8 mouse cellular contexts compared by ENCODE assay signal in genomic region chr5:124729662-124730206, GRCm38 (mm10). TPM values are rescaled to one million over a fixed set of nuclear protein-coding genes. Genes with fewer than 3 reads are reported as not detected.
DNase-seq lines count a peak whose midpoint lies in the region; ATAC-seq and TF ChIP-seq lines count a peak whose summit lies in the region.

No protein-coding gene starts in this region.

- no peak overlapping the region for H3K27ac ChIP-seq in heart, embryonic 10.5 days
- H3K27ac ChIP-seq in kidney, adult 2 months (ENCODE audit: insufficient read depth, low read depth, low read length): no peak overlapping the region
- no peak overlapping the region for H3K27ac ChIP-seq in midbrain, embryonic 12.5 days (replicated peaks)

- H3K36me3 ChIP-seq in heart, embryonic 10.5 days: no peaks in the 10 kb centered on the region
- no peaks in the 10 kb centered on the region for H3K36me3 ChIP-seq in kidney, adult 2 months (ENCODE audit: control insufficient read depth, insufficient read depth, low read length)
- no peaks in the 10 kb centered on the region for H3K36me3 ChIP-seq in midbrain, embryonic 12.5 days

- 0 out of 2 replicates have a peak, but pooled peaks cover 12% of the 10 kb centered on the region for H3K27me3 ChIP-seq in heart, embryonic 10.5 days (ENCODE audit: insufficient read depth, poor library complexity, severe bottlenecking)
- no peaks in the 10 kb centered on the region for H3K27me3 ChIP-seq in kidney, adult 2 months (replicated peaks; ENCODE audit: control insufficient read depth, insufficient read depth, low read length)
- peaks cover 4% of the 10 kb centered on the region; the same call in 1 of the 2 replicates for H3K27me3 ChIP-seq in midbrain, embryonic 12.5 days

- H3K4me3 ChIP-seq in heart, embryonic 10.5 days: peak overlapping the region; percentile 49
- H3K4me3 ChIP-seq in kidney, adult 2 months (ENCODE audit: insufficient read depth, low read depth, low read length): peak overlapping the region; percentile 24; the same call in 1 of the 2 replicates
- peak overlapping the region; percentile 21 for H3K4me3 ChIP-seq in midbrain, embryonic 12.5 days

- DNase-seq in heart, embryonic 10.5 days (ENCODE audit: low spot score): no peak
- DNase-seq in heart, adult 9 months (ENCODE audit: low spot score in 2 of 2): no peak
- peak; percentile 26 for DNase-seq in embryo, embryonic 11 days
- peak; percentile 30 for DNase-seq in kidney, adult 2 months
- no peak for DNase-seq in layer of hippocampus, adult 8-10 months (ENCODE audit: low spot score in 2 of 2)
- DNase-seq in left cerebral cortex, adult 11 months (ENCODE audit: low spot score): no peak
- DNase-seq in natural killer cell, adult 2 months (ENCODE audit: low spot score in 2 of 2): no peak

- no peak for TF ChIP-seq CTCF in kidney, adult 2 months (conservative IDR thresholded peaks at IDR 0.05; ENCODE audit: insufficient read depth, insufficient read length, low read depth, low read length)

- no peak for ATAC-seq in midbrain, embryonic 12.5 days (ENCODE audit: low FRiP score, low read depth)

- no peaks in the 10 kb centered on the region for H3K9me3 ChIP-seq in heart, embryonic 10.5 days
- no peaks in the 10 kb centered on the region for H3K9me3 ChIP-seq in midbrain, embryonic 12.5 days

- H3K4me2 ChIP-seq in midbrain, embryonic 12.5 days (replicated peaks): peak overlapping the region; percentile 37

- H3K4me1 ChIP-seq in heart, embryonic 10.5 days: peaks cover 10% of the 10 kb centered on the region; the same call in 1 of the 2 replicates
- no peaks in the 10 kb centered on the region for H3K4me1 ChIP-seq in kidney, adult 2 months (ENCODE audit: control insufficient read depth, insufficient read depth, low read length)
- H3K4me1 ChIP-seq in midbrain, embryonic 12.5 days: peaks cover 4% of the 10 kb centered on the region

- 15% methylated on average over 21 of the region's 21 CpGs for WGBS in heart, embryonic 10.5 days
- 6% methylated on average over 21 of the region's 21 CpGs for WGBS in kidney, adult 2 months
- 16% methylated on average over 21 of the region's 21 CpGs for WGBS in midbrain, embryonic 12.5 days

- no peak for TF ChIP-seq POLR2A in kidney, adult 2 months (IDR thresholded peaks at IDR 0.05; ENCODE audit: low read depth, low read length)

- H3K9ac ChIP-seq in midbrain, embryonic 12.5 days (replicated peaks): no peak overlapping the region

RNA-seq across cellular contexts. Expression of gene Dnah10, which starts 4.8 kb away (rescaled TPM):
- 0.04 and 0.09 TPM in 2 replicates for polyA plus RNA-seq in heart, embryonic 10.5 days (2016; fragmentation: Nextera tagmentation; extraction: Ambion mirVana)
- polyA plus RNA-seq in kidney, adult 2 months (2012; rRNA removed): 0.15 and 0.25 TPM in 2 replicates
- 0.09 and 0.14 TPM in 2 replicates for polyA plus RNA-seq in midbrain, embryonic 12.5 days (2016; fragmentation: Nextera tagmentation; extraction: Ambion mirVana)
- 1 to 10 TPM in 2 of 4 experiments, under 1 TPM in 2; 0.56 to 1.5 (median 0.92) TPM for total RNA-seq in layer of hippocampus, adult 8-10 months (2022)

Comparison
In these comparisons a context has a peak if more than half of its experiments do, and no peak if none do; other contexts are left out.
1. DNase-seq: peak in embryo, embryonic 11 days (single experiment) and kidney, adult 2 months (single experiment); none in heart, embryonic 10.5 days (single experiment), heart, adult 9 months (0 of 2), layer of hippocampus, adult 8-10 months (0 of 2), left cerebral cortex, adult 11 months (single experiment) and natural killer cell, adult 2 months (0 of 2).
2. Peak in every context shown above with its lines, with median percentiles within 50 percentile points of each other: H3K4me3 ChIP-seq.